Mouse (Mus musculus) neural tube, embryonic 12.5 days (tissue): ENCODE measurements around the gene Usf1. TPM values are rescaled to one million over a fixed set of nuclear protein-coding genes. Genes with fewer than 3 reads are reported as not detected.

Experiments
- ATAC-seq: fragments of 200-750 bp; cut with Nextera tagmentation; 2 replicates; pipeline ENCODE4 v1.8.0; 2017; ENCODE audit warnings: low read depth, mild to moderate bottlenecking, moderate TSS enrichment, moderate library complexity; ENCODE audit not compliant: low FRiP score
- H3K27ac ChIP-seq: fragments of 300-500 bp; sonication (generic); 2 replicates; pipeline ENCODE4 v1.5.1; 2016
- H3K27me3 ChIP-seq: fragments of 300-500 bp; sonication (generic); replicated peaks from 2 replicates; pipeline ENCODE4 v1.6.1; 2016; ENCODE audit warnings: mild to moderate bottlenecking
- H3K36me3 ChIP-seq: fragments of 300-500 bp; sonication (generic); 2 replicates; pipeline ENCODE4 v1.6.1; 2016; ENCODE audit warnings: mild to moderate bottlenecking
- H3K4me1 ChIP-seq: fragments of 300-500 bp; sonication (generic); 2 replicates; pipeline ENCODE4 v1.6.1; 2016
- H3K4me2 ChIP-seq: fragments of 300-500 bp; sonication (generic); replicated peaks from 2 replicates; pipeline ENCODE4 v1.6.1; 2016; ENCODE audit warnings: mild to moderate bottlenecking
- H3K4me3 ChIP-seq: fragments of 300-500 bp; sonication (generic); 2 replicates; pipeline ENCODE4 v1.5.1; 2016
- H3K9ac ChIP-seq: fragments of 300-500 bp; sonication (generic); 2 replicates; pipeline ENCODE4 v1.6.1; 2016; ENCODE audit warnings: mild to moderate bottlenecking
- H3K9me3 ChIP-seq: fragments of 300-500 bp; sonication (generic); 2 replicates; pipeline ENCODE4 v1.6.1; 2016; ENCODE audit warnings: mild to moderate bottlenecking
- WGBS: fragments of 180-500 bp; shearing (Covaris S2); methylation state at CpG from one replicate; pipeline ENCODE4 v1.1.7; 2016; 5-methylcytosine and 5-hydroxymethylcytosine counted together
- polyA plus RNA-seq: library from polyadenylated mRNA; unstranded; fragments of >200 nt; fragmentation: Nextera tagmentation; extraction: Ambion mirVana; gene quantifications from 2 replicates; pipeline ENCODE4 v1.2.1, GENCODE M21; 2016

The Usf1 gene
- polyA plus RNA-seq, 1 experiment from 2014 or later: 178 TPM

- 80% methylated on average over 5 of the region's 5 CpGs for WGBS
- peaks cover 60% of the 10 kb centered on the region for H3K36me3 ChIP-seq
- H3K4me2 ChIP-seq: no peak overlapping the region
- H3K9ac ChIP-seq: no peak overlapping the region
- no peaks in the 10 kb centered on the region for H3K4me1 ChIP-seq
- H3K27ac ChIP-seq: no peak overlapping the region
- no peak overlapping the region for H3K4me3 ChIP-seq
- H3K9me3 ChIP-seq: no peaks in the 10 kb centered on the region
- ATAC-seq: peak; percentile 22; the same call in 1 of the 2 replicates
- no peaks in the 10 kb centered on the region for H3K27me3 ChIP-seq
Observed at GRCm38 (mm10) chr1:171419905-171420304, 8.8 kb downstream of the Usf1 start.

DNA sequence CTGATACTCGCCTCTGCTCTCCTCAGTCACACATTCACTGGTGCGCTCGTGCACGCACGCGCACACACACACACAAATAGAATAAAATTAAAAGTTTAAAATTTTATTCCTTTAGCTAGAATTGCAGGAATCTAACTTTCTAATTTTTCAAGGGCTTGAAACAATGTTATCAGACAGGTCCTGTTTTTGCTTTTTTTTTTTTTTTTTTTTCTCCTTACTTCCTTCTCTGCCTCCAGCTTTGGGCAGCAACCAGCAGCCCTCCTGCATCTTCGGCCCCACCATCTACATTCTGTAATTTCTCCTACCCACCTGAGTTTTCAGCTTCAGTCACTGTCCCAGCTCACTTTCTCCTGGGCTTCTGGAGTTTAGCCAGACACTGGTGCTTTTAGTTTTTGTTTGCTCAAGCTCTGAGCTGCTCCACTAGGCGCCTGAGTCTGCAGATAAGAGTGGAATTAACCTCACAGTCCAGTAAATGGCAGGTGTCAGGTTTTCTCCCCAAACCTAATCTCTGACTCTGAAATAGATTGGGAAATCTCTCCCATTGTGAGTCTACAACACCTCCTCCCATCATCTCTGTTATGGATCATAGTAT, 11.5 kb downstream of the Usf1 start:
- H3K27ac ChIP-seq: no peak overlapping the region
- H3K9me3 ChIP-seq: no peaks in the 10 kb centered on the region
- peaks cover 35% of the 10 kb centered on the region for H3K36me3 ChIP-seq
- no peak overlapping the region for H3K9ac ChIP-seq
- H3K27me3 ChIP-seq: no peaks in the 10 kb centered on the region; the same call in 1 of the 2 replicates
- H3K4me1 ChIP-seq: no peaks in the 10 kb centered on the region
- H3K4me2 ChIP-seq: no peak overlapping the region
- 91% methylated on average over 8 of the region's 8 CpGs for WGBS
- ATAC-seq: no peak
- no peak overlapping the region for H3K4me3 ChIP-seq

DNA sequence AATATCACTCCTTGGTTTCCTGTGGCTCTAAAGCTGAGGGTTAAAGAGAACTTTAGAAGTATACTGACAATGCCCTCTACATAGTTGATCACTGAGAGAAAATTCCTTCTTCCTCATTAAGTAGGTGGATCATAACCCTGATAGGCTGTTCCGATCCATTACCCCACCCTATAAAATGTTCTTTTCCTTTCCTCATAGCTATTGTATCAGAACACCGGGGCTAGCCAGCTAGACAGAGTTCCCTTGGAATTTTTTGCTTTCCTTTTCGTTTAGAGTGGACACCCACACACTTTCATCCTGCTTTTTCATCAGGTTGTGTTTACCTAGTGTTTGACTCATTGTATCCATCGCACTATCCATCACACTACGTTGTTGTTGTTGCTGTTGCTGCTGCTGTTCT, 13.5 kb downstream of the Usf1 start:
- H3K4me3 ChIP-seq: no peak overlapping the region
- H3K4me1 ChIP-seq: no peaks in the 10 kb centered on the region
- H3K9ac ChIP-seq: no peak overlapping the region
- 83% methylated on average over 5 of the region's 5 CpGs for WGBS
- H3K27ac ChIP-seq: no peak overlapping the region
- H3K4me2 ChIP-seq: no peak overlapping the region
- no peak for ATAC-seq
- H3K9me3 ChIP-seq: no peaks in the 10 kb centered on the region
- no peaks in the 10 kb centered on the region; the same call in 1 of the 2 replicates for H3K27me3 ChIP-seq
- peaks cover 16% of the 10 kb centered on the region for H3K36me3 ChIP-seq

DNA sequence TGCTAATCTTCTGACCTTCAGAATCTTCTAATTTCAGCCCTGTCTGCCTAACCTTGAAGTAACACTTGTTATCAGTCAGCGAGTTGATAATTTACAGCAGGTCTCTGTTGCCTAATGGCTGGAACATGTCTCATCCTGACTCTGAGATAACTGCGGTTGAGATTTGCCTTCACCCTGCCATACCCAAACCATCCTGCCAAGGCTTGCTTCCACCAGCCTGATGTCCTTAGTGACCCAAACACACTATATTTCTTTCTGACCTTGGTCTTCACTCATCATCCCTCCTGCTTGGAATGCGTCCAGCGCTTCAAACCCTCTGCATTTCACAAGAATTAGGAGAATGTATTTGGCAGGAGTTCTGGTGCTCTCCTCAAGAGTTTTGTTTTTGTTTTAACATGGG, 14.0 kb downstream of the Usf1 start:
- 86% methylated on average over 4 of the region's 4 CpGs for WGBS

DNA sequence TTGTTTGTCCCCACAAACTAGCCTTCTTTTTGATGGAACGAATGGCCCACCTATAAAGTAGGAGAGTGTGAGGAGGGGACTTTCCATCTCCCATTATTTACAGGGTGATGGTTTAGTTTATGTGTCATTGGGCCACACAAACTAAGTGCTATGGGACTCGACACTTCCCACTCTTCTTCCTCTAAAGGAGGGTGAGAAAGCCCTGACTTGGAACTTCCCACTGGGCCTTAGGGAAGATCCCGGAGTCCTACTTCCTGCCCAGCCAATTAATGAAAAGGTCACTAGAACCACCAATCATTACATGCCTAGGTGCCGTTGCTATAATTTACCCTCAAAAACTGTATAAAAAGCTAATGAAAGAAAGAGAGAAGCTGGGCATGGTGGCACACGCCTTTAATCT, 21.0 kb downstream of the Usf1 start:
- Histone ChIP-seq H3K27ac (no peak overlapping the region), H3K9me3 (no peaks in the 10 kb centered on the region), H3K27me3 (peaks cover 9% of the 10 kb centered on the region), H3K9ac (no peak overlapping the region), H3K4me1 (peaks cover 6% of the 10 kb centered on the region; the same call in 1 of the 2 replicates), H3K4me3 (no peak overlapping the region), H3K4me2 (no peak overlapping the region), H3K36me3 (no peaks in the 10 kb centered on the region)
- no peak for ATAC-seq
- WGBS: 84% methylated on average over 5 of the region's 5 CpGs

More for the DNA sequence above, 14.0 kb downstream of the Usf1 start:
- no peak for ATAC-seq
- H3K27ac ChIP-seq: no peak overlapping the region
- H3K4me2 ChIP-seq: no peak overlapping the region
- peaks cover 11% of the 10 kb centered on the region for H3K36me3 ChIP-seq
- H3K27me3 ChIP-seq: no peaks in the 10 kb centered on the region; the same call in 1 of the 2 replicates
- H3K4me3 ChIP-seq: no peak overlapping the region
- H3K4me1 ChIP-seq: no peaks in the 10 kb centered on the region
- H3K9ac ChIP-seq: no peak overlapping the region
- H3K9me3 ChIP-seq: no peaks in the 10 kb centered on the region

DNA sequence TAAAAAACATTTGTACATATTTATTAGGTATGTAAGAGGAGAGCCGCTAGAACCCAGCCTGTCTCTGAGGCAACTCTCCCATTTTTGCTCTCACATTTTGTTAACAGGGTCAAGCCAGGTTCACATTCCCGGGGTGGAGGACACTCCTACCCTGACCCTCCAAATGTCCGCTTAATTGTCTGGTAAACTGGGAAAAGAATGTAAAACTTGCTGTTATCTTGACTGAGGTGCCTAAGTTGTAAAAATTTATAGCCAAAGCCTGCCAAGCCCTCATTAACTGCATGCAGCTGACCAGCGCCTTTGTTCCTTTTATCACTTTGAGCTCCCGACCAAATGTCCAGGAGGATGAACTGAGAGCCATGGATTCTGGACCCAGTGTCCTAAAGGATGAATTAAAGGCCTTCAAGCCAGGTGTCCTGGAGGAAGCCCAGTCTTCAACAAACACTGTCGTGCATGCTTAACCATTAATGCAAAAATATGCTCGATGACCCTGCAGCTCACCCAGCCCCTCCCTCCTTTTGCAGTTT, 24.2 kb downstream of the Usf1 start:
- ATAC-seq: no peak
- 5% methylated on average over 7 of the region's 7 CpGs for WGBS
- peaks cover 13% of the 10 kb centered on the region; the same call in 1 of the 2 replicates for H3K4me1 ChIP-seq
- H3K9ac ChIP-seq: no peak overlapping the region
- H3K4me2 ChIP-seq: no peak overlapping the region
- H3K27me3 ChIP-seq: peaks cover 37% of the 10 kb centered on the region
- H3K4me3 ChIP-seq: no peak overlapping the region
- no peak overlapping the region for H3K27ac ChIP-seq
- H3K36me3 ChIP-seq: no peaks in the 10 kb centered on the region
- no peaks in the 10 kb centered on the region for H3K9me3 ChIP-seq

DNA sequence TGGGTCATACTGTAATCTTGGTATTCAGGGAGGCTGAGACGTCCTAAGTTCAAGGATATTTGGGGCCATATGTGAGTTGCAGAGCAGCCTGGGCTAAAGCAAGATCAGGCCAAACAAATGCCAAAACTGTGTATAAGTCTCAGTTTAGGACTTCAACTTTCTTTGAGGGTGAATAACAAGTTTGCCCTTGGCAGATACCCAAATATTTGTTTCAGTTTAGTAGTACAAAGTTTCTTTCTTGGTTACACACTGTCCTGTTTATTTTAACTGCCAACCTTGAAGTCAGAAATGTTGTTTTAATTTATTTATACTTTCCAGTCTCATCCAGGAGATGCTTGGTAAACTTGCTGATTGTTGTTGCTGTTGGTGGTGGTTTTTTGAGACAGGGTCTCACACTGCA, 24.9 kb downstream of the Usf1 start:
- H3K36me3 ChIP-seq: no peaks in the 10 kb centered on the region
- WGBS: 54% methylated on average over 1 of the region's 1 CpGs
- H3K9me3 ChIP-seq: no peaks in the 10 kb centered on the region
- H3K4me3 ChIP-seq: no peak overlapping the region
- peaks cover 37% of the 10 kb centered on the region for H3K27me3 ChIP-seq
- no peak for ATAC-seq
- H3K4me1 ChIP-seq: peaks cover 13% of the 10 kb centered on the region; the same call in 1 of the 2 replicates
- H3K27ac ChIP-seq: no peak overlapping the region
- no peak overlapping the region for H3K9ac ChIP-seq
- H3K4me2 ChIP-seq: no peak overlapping the region

DNA sequence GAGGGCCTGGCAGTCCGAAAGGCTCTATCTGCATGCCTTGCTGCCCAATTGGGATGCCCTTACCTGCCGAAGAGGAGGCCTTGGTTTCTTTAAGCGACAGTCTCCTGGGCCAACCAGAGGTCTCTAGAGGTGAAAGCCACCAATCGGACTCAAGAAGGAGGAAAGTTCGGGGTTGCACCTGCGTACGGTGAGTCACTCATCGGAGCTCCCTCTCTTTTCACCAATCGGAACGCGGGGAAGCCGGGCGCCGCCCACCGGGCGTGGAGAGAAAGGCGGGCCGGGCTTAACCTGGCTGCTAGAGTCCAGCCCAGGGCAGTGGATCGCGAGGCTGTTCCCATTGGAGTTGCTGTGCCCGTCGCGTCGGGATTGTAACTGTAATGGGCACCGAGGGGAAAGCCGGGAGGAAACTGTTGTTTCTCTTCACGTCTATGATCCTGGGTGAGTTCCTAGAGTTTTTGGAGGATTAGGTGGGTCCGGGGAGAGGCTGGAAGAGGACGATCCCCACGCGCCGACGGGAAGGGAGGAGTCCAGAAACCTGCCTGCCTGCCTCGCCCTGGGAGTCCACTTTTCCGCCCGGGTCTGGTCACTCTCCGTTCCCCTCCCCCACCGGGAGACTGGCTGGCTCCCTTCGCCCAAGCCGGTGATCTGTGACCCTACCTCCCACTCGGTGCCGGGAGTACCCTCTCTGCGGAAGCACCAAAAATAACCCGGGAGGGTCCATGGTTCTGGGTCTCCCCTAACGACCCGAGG, 26.3 kb downstream of the Usf1 start, which contains the start of gene F11r:
F11r (plus strand) TSS at position 272 of the 750 bp plus-strand sequence.
- peak within 1 kb of the TSS; percentile 63 for H3K4me2 ChIP-seq
- H3K9ac ChIP-seq: peak within 1 kb of the TSS; percentile 8; the same call in 1 of the 2 replicates
- no peaks in the 10 kb centered on the region for H3K9me3 ChIP-seq
- H3K27me3 ChIP-seq: peaks cover 37% of the 10 kb centered on the region
- under 1% methylated on average over 46 of the region's 46 CpGs for WGBS
- ATAC-seq: peak; percentile 59
- H3K36me3 ChIP-seq: no peaks in the 10 kb centered on the region
- no peak within 1 kb of the TSS for H3K27ac ChIP-seq
- peaks cover 13% of the 10 kb centered on the region; the same call in 1 of the 2 replicates for H3K4me1 ChIP-seq
- peak within 1 kb of the TSS; percentile 37 for H3K4me3 ChIP-seq

DNA sequence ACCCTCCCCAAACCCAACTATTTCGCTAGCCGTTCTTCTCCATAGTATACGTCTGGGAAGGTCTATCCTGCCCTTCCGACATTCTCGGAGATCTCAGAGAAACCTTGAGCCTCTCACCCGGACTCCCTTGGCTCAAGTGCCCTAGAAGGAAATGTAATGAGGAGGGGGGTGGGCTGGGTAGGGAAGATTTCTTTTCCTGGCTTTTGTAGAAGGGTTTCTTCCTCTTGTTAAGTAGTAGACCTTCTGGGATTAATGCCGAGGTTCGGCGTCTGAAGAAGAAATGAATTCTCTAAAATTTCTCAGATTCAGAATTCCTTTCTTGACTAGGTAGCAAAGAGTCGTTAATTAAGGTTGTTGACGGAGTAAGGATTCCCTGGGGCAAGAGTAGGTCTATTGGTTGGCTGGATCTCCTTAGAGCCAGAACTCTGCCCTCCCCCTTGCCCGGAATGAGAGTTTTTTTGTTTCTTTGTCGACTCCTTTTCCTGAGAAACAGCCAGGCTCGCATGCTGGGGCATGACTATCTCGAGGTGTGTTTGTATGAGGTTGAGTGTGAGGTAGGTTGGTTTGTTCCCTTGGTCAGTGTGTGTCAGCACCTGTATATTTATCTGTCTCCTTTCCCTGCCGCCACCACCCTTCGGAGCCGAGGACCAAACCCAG, 27.0 kb downstream of the Usf1 start:
- Histone ChIP-seq H3K27me3 (peaks cover 37% of the 10 kb centered on the region), H3K36me3 (no peaks in the 10 kb centered on the region), H3K9me3 (no peaks in the 10 kb centered on the region), H3K9ac (peak overlapping the region; percentile 8; the same call in 1 of the 2 replicates), H3K4me2 (peak overlapping the region; percentile 63), H3K27ac (no peak overlapping the region), H3K4me3 (peak overlapping the region; percentile 37), H3K4me1 (peaks cover 13% of the 10 kb centered on the region; the same call in 1 of the 2 replicates)
- ATAC-seq: no peak
- WGBS: 2% methylated on average over 18 of the region's 18 CpGs

DNA sequence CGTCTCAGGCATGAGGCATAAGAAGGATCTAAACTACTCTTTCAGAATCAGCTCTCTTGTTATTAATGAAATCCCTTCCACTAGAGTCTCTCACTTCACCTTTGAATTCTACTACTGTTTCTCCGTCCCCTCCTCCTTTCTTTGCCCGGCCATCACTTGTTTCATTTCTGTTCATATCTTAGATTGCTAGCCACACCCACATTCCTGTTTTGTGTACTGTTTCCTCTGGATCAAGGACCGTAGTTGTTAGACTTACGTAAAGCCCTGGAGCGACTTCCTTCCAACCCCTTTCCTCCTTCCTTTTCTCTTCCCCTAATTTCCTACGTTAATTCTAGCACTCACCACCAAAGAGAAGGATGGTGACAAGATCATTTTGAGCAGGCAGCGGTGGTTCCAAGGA, 28.0 kb downstream of the Usf1 start:
- H3K27ac ChIP-seq: no peak overlapping the region
- peaks cover 37% of the 10 kb centered on the region for H3K27me3 ChIP-seq
- 0 out of 2 replicates have a peak, but pooled peaks cover 5% of the 10 kb centered on the region for H3K9me3 ChIP-seq
- no peaks in the 10 kb centered on the region for H3K36me3 ChIP-seq
- H3K4me3 ChIP-seq: 0 out of 2 replicates have a peak overlapping the region, but pooled peaks have one; percentile 1
- peaks cover 13% of the 10 kb centered on the region; the same call in 1 of the 2 replicates for H3K4me1 ChIP-seq
- ATAC-seq: no peak
- H3K4me2 ChIP-seq: peak overlapping the region; percentile 63
- no peak overlapping the region for H3K9ac ChIP-seq
- 32% methylated on average over 8 of the region's 8 CpGs for WGBS

- peaks cover 13% of the 10 kb centered on the region; the same call in 1 of the 2 replicates for H3K4me1 ChIP-seq
- H3K9ac ChIP-seq: no peak overlapping the region
- no peaks in the 10 kb centered on the region for H3K36me3 ChIP-seq
- H3K4me2 ChIP-seq: no peak overlapping the region
- H3K9me3 ChIP-seq: 0 out of 2 replicates have a peak, but pooled peaks cover 6% of the 10 kb centered on the region
- ATAC-seq: no peak
- H3K27me3 ChIP-seq: peaks cover 37% of the 10 kb centered on the region
- H3K4me3 ChIP-seq: no peak overlapping the region
- WGBS: 46% methylated on average over 9 of the region's 9 CpGs
- no peak overlapping the region for H3K27ac ChIP-seq
Observed at GRCm38 (mm10) chr1:171440025-171440725, 29.1 kb downstream of the Usf1 start.
